Mouse (Mus musculus): Measurements from ENCODE around the gene Zfp408. TPM values are rescaled to one million over a fixed set of nuclear protein-coding genes. Genes with fewer than 3 reads are reported as not detected.

Gene Zfp408
- polyA plus RNA-seq, 1 experiment, result 52.2 TPM

GRCm38 (mm10) chr2:91645811-91646210, 3.8 kb downstream of the Zfp408 start:
- Histone ChIP-seq H3K27me3 (ENCODE audit: control insufficient read depth, insufficient read depth, low read length) (no peaks in the 10 kb centered on the region), H3K4me3 (ENCODE audit: control insufficient read depth, insufficient read depth, low read length) (0 out of 2 replicates have a peak overlapping the region, but pooled peaks have one; percentile 4), H3K27ac (ENCODE audit: control insufficient read depth, insufficient read depth, low read length) (peak overlapping the region; percentile 96), H3K4me1 (replicated peaks; ENCODE audit: control insufficient read depth, insufficient read depth, low read length) (peaks cover 56% of the 10 kb centered on the region), H3K36me3 (ENCODE audit: control insufficient read depth, insufficient read depth, low read length) (peaks cover 13% of the 10 kb centered on the region)
- peak; percentile 78 for DNase-seq
- TF ChIP-seq CTCF (IDR thresholded peaks at IDR 0.05; ENCODE audit: borderline replicate concordance, control insufficient read depth, extremely low read depth, insufficient read depth, low read length, poor library complexity) (0 out of 2 replicates have a peak, but pooled peaks have one; percentile 38), POLR2A (IDR thresholded peaks at IDR 0.05; ENCODE audit: control insufficient read depth, extremely low read depth, insufficient read depth, low read length, poor library complexity) (no peak; the same call in none of the 2 replicates)
- WGBS, result 6% methylated on average over 11 of the region's 11 CpGs

- H3K36me3 ChIP-seq (ENCODE audit: control insufficient read depth, insufficient read depth, low read length), result peaks cover 13% of the 10 kb centered on the region
- no peaks in the 10 kb centered on the region for H3K27me3 ChIP-seq (ENCODE audit: control insufficient read depth, insufficient read depth, low read length)
- 73% methylated on average over 15 of the region's 15 CpGs for WGBS
- peaks cover 59% of the 10 kb centered on the region for H3K4me1 ChIP-seq (replicated peaks; ENCODE audit: control insufficient read depth, insufficient read depth, low read length)
- DNase-seq, result peak; percentile 46
- no peak; the same call in 1 of the 2 replicates for TF ChIP-seq POLR2A (IDR thresholded peaks at IDR 0.05; ENCODE audit: control insufficient read depth, extremely low read depth, insufficient read depth, low read length, poor library complexity)
- TF ChIP-seq CTCF (IDR thresholded peaks at IDR 0.05; ENCODE audit: borderline replicate concordance, control insufficient read depth, extremely low read depth, insufficient read depth, low read length, poor library complexity), result no peak
- H3K4me3 ChIP-seq (ENCODE audit: control insufficient read depth, insufficient read depth, low read length), result 0 out of 2 replicates have a peak overlapping the region, but pooled peaks have one; percentile 4
- peak overlapping the region; percentile 96 for H3K27ac ChIP-seq (ENCODE audit: control insufficient read depth, insufficient read depth, low read length)
These were observed 4.2 kb downstream of the Zfp408 start for GRCm38 (mm10) chr2:91645354-91645753.

GRCm38 (mm10) chr2:91644021-91644420, 5.6 kb downstream of the Zfp408 start:
- Histone ChIP-seq H3K4me3 (ENCODE audit: control insufficient read depth, insufficient read depth, low read length) (no peak overlapping the region), H3K27ac (ENCODE audit: control insufficient read depth, insufficient read depth, low read length) (peak overlapping the region; percentile 96), H3K36me3 (ENCODE audit: control insufficient read depth, insufficient read depth, low read length) (peaks cover 13% of the 10 kb centered on the region), H3K4me1 (replicated peaks; ENCODE audit: control insufficient read depth, insufficient read depth, low read length) (peaks cover 66% of the 10 kb centered on the region), H3K27me3 (ENCODE audit: control insufficient read depth, insufficient read depth, low read length) (no peaks in the 10 kb centered on the region)
- WGBS, result 77% methylated on average over 11 of the region's 11 CpGs
- TF ChIP-seq POLR2A (IDR thresholded peaks at IDR 0.05; ENCODE audit: control insufficient read depth, extremely low read depth, insufficient read depth, low read length, poor library complexity) (no peak), CTCF (IDR thresholded peaks at IDR 0.05; ENCODE audit: borderline replicate concordance, control insufficient read depth, extremely low read depth, insufficient read depth, low read length, poor library complexity) (no peak)
- no peak for DNase-seq

DNA sequence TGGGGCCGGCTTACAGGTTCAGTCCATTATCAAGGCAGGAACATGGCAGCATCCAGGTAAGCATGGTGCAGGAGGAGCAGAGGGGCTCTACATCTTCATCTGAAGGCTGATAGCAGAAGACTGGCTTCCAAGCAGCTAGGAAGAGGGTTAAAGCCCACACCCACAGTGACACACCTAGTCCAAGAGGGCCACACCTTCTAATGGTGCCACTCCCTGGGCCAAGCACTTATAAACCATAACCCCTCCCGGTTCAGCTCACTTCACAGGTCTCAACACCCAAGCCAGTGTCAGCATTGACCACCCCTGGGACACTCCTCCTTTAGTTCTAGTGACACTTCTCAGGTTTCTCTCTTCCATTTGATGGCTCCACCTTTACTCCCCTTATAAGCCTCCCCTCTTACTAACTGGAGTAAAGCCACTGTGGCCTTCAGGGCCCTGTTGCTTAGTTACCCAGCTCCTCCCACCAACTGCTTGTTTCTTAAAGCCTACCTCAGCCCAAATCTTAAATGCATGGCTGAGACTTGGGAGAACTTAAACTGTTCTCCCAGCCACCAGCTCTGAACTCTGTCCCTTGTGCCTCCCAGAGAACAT, 6.7 kb downstream of the Zfp408 start:
- 95% methylated on average over 2 of the region's 2 CpGs for WGBS
- Histone ChIP-seq H3K36me3 (ENCODE audit: control insufficient read depth, insufficient read depth, low read length) (peaks cover 13% of the 10 kb centered on the region), H3K4me1 (replicated peaks; ENCODE audit: control insufficient read depth, insufficient read depth, low read length) (peaks cover 69% of the 10 kb centered on the region)

GRCm38 (mm10) chr2:91638931-91639330, 10.7 kb downstream of the Zfp408 start:
- Histone ChIP-seq H3K4me3 (ENCODE audit: control insufficient read depth, insufficient read depth, low read length) (no peak overlapping the region), H3K36me3 (ENCODE audit: control insufficient read depth, insufficient read depth, low read length) (no peaks in the 10 kb centered on the region), H3K27me3 (ENCODE audit: control insufficient read depth, insufficient read depth, low read length) (no peaks in the 10 kb centered on the region), H3K4me1 (replicated peaks; ENCODE audit: control insufficient read depth, insufficient read depth, low read length) (peaks cover 74% of the 10 kb centered on the region), H3K27ac (ENCODE audit: control insufficient read depth, insufficient read depth, low read length) (peak overlapping the region; percentile 62)
- DNase-seq, result peak; percentile 25
- TF ChIP-seq CTCF (IDR thresholded peaks at IDR 0.05; ENCODE audit: borderline replicate concordance, control insufficient read depth, extremely low read depth, insufficient read depth, low read length, poor library complexity), result no peak
- no peak for TF ChIP-seq POLR2A (IDR thresholded peaks at IDR 0.05; ENCODE audit: control insufficient read depth, extremely low read depth, insufficient read depth, low read length, poor library complexity)
- 5% methylated on average over 6 of the region's 6 CpGs for WGBS

More for the DNA sequence above, 6.7 kb downstream of the Zfp408 start:
- no peak overlapping the region for H3K4me3 ChIP-seq (ENCODE audit: control insufficient read depth, insufficient read depth, low read length)
- no peak overlapping the region for H3K27ac ChIP-seq (ENCODE audit: control insufficient read depth, insufficient read depth, low read length)
- no peak for DNase-seq
- TF ChIP-seq CTCF (IDR thresholded peaks at IDR 0.05; ENCODE audit: borderline replicate concordance, control insufficient read depth, extremely low read depth, insufficient read depth, low read length, poor library complexity), result no peak
- no peak for TF ChIP-seq POLR2A (IDR thresholded peaks at IDR 0.05; ENCODE audit: control insufficient read depth, extremely low read depth, insufficient read depth, low read length, poor library complexity)
- no peaks in the 10 kb centered on the region for H3K27me3 ChIP-seq (ENCODE audit: control insufficient read depth, insufficient read depth, low read length)

GRCm38 (mm10) chr2:91636727-91637338, 12.8 kb downstream of the Zfp408 start:
- H3K27me3 ChIP-seq (ENCODE audit: control insufficient read depth, insufficient read depth, low read length), result no peaks in the 10 kb centered on the region
- no peaks in the 10 kb centered on the region for H3K36me3 ChIP-seq (ENCODE audit: control insufficient read depth, insufficient read depth, low read length)
- H3K4me1 ChIP-seq (replicated peaks; ENCODE audit: control insufficient read depth, insufficient read depth, low read length), result peaks cover 75% of the 10 kb centered on the region
- DNase-seq, result no peak
- TF ChIP-seq CTCF (IDR thresholded peaks at IDR 0.05; ENCODE audit: borderline replicate concordance, control insufficient read depth, extremely low read depth, insufficient read depth, low read length, poor library complexity) (no peak), POLR2A (IDR thresholded peaks at IDR 0.05; ENCODE audit: control insufficient read depth, extremely low read depth, insufficient read depth, low read length, poor library complexity) (no peak)
- WGBS, result 48% methylated on average over 5 of the region's 5 CpGs
- H3K4me3 ChIP-seq (ENCODE audit: control insufficient read depth, insufficient read depth, low read length), result no peak overlapping the region
- H3K27ac ChIP-seq (ENCODE audit: control insufficient read depth, insufficient read depth, low read length), result peak overlapping the region; percentile 72

Data from thymus, adult 2 months (tissue).